Mouse (Mus musculus): ENCODE results near the gene Pid1. TPM values are rescaled to one million over a fixed set of nuclear protein-coding genes. Genes with fewer than 3 reads are reported as not detected.

Pid1 gene
- polyA plus RNA-seq, 1 experiment from 2014 or later = 84.9 TPM

GRCm38 (mm10) chr1:84077023-84077422, 287.0 kb downstream of the Pid1 start:
- DNase-seq (ENCODE audit: low spot score) (no peak), ATAC-seq (ENCODE audit: low FRiP score) (no peak)
- Histone ChIP-seq H3K4me3 (ENCODE audit: low read depth, low read length) (no peak overlapping the region), H3K9me3 (ENCODE audit: control insufficient read depth, low read length) (no peaks in the 10 kb centered on the region; the same call in 1 of the 2 replicates), H3K9ac (ENCODE audit: low read depth, low read length) (no peak overlapping the region), H3K27me3 (ENCODE audit: control insufficient read depth, insufficient read depth, low read length) (no peaks in the 10 kb centered on the region), H3K4me1 (replicated peaks; ENCODE audit: control insufficient read depth, insufficient read depth, low read length) (no peaks in the 10 kb centered on the region), H3K27ac (ENCODE audit: low read depth, low read length) (no peak overlapping the region), H3K4me2 (replicated peaks; ENCODE audit: low read depth, low read length) (no peak overlapping the region), H3K36me3 (ENCODE audit: control insufficient read depth, insufficient read depth, low read length) (no peaks in the 10 kb centered on the region)
- 63% methylated on average over 1 of the region's 1 CpGs for WGBS

GRCm38 (mm10) chr1:84056884-84057630, 306.9 kb downstream of the Pid1 start:
- no peak overlapping the region for H3K4me2 ChIP-seq (replicated peaks; ENCODE audit: low read depth, low read length)
- H3K9ac ChIP-seq (ENCODE audit: low read depth, low read length) = no peak overlapping the region
- ATAC-seq (ENCODE audit: low FRiP score) = 0 out of 2 replicates have a peak, but pooled peaks have one; percentile 45

GRCm38 (mm10) chr1:84056306-84056705, 307.7 kb downstream of the Pid1 start:
- H3K27ac ChIP-seq (ENCODE audit: low read depth, low read length) = 0 out of 2 replicates have a peak overlapping the region, but pooled peaks have one; percentile 30
- DNase-seq (ENCODE audit: low spot score) = no peak
- 62% methylated on average over 1 of the region's 1 CpGs for WGBS

More at GRCm38 (mm10) chr1:84056884-84057630, 306.9 kb downstream of the Pid1 start:
- Histone ChIP-seq H3K27me3 (ENCODE audit: control insufficient read depth, insufficient read depth, low read length) (no peaks in the 10 kb centered on the region), H3K27ac (ENCODE audit: low read depth, low read length) (0 out of 2 replicates have a peak overlapping the region, but pooled peaks have one; percentile 30), H3K36me3 (ENCODE audit: control insufficient read depth, insufficient read depth, low read length) (no peaks in the 10 kb centered on the region), H3K4me3 (ENCODE audit: low read depth, low read length) (no peak overlapping the region), H3K9me3 (ENCODE audit: control insufficient read depth, low read length) (no peaks in the 10 kb centered on the region), H3K4me1 (replicated peaks; ENCODE audit: control insufficient read depth, insufficient read depth, low read length) (no peaks in the 10 kb centered on the region)
- no peak for DNase-seq (ENCODE audit: low spot score)
- 77% methylated on average over 5 of the region's 5 CpGs for WGBS

GRCm38 (mm10) chr1:84025746-84026145, 338.2 kb downstream of the Pid1 start:
- no peak overlapping the region for H3K4me3 ChIP-seq (ENCODE audit: low read depth, low read length)
- 88% methylated on average over 1 of the region's 1 CpGs for WGBS
- no peak for DNase-seq (ENCODE audit: low spot score)
- H3K9me3 ChIP-seq (ENCODE audit: control insufficient read depth, low read length) = no peaks in the 10 kb centered on the region
- H3K4me2 ChIP-seq (replicated peaks; ENCODE audit: low read depth, low read length) = no peak overlapping the region
- no peaks in the 10 kb centered on the region for H3K36me3 ChIP-seq (ENCODE audit: control insufficient read depth, insufficient read depth, low read length)
- ATAC-seq (ENCODE audit: low FRiP score) = no peak
- no peak overlapping the region for H3K27ac ChIP-seq (ENCODE audit: low read depth, low read length)
- H3K4me1 ChIP-seq (replicated peaks; ENCODE audit: control insufficient read depth, insufficient read depth, low read length) = no peaks in the 10 kb centered on the region
- no peak overlapping the region for H3K9ac ChIP-seq (ENCODE audit: low read depth, low read length)
- H3K27me3 ChIP-seq (ENCODE audit: control insufficient read depth, insufficient read depth, low read length) = no peaks in the 10 kb centered on the region

More at GRCm38 (mm10) chr1:84056306-84056705, 307.7 kb downstream of the Pid1 start:
- no peaks in the 10 kb centered on the region for H3K36me3 ChIP-seq (ENCODE audit: control insufficient read depth, insufficient read depth, low read length)
- ATAC-seq (ENCODE audit: low FRiP score) = no peak
- no peak overlapping the region for H3K4me2 ChIP-seq (replicated peaks; ENCODE audit: low read depth, low read length)
- H3K27me3 ChIP-seq (ENCODE audit: control insufficient read depth, insufficient read depth, low read length) = no peaks in the 10 kb centered on the region
- no peak overlapping the region for H3K9ac ChIP-seq (ENCODE audit: low read depth, low read length)
- H3K4me3 ChIP-seq (ENCODE audit: low read depth, low read length) = no peak overlapping the region
- no peaks in the 10 kb centered on the region for H3K4me1 ChIP-seq (replicated peaks; ENCODE audit: control insufficient read depth, insufficient read depth, low read length)
- H3K9me3 ChIP-seq (ENCODE audit: control insufficient read depth, low read length) = no peaks in the 10 kb centered on the region

- H3K27me3 ChIP-seq (ENCODE audit: control insufficient read depth, insufficient read depth, low read length) = no peaks in the 10 kb centered on the region
- ATAC-seq (ENCODE audit: low FRiP score) (no peak), DNase-seq (ENCODE audit: low spot score) (no peak)
- no peaks in the 10 kb centered on the region for H3K36me3 ChIP-seq (ENCODE audit: control insufficient read depth, insufficient read depth, low read length)
- no peak overlapping the region for H3K4me2 ChIP-seq (replicated peaks; ENCODE audit: low read depth, low read length)
- H3K4me3 ChIP-seq (ENCODE audit: low read depth, low read length) = no peak overlapping the region
- no peak overlapping the region for H3K27ac ChIP-seq (ENCODE audit: low read depth, low read length)
- H3K9me3 ChIP-seq (ENCODE audit: control insufficient read depth, low read length) = no peaks in the 10 kb centered on the region
- no peaks in the 10 kb centered on the region for H3K4me1 ChIP-seq (replicated peaks; ENCODE audit: control insufficient read depth, insufficient read depth, low read length)
- 73% methylated on average over 4 of the region's 4 CpGs for WGBS
- H3K9ac ChIP-seq (ENCODE audit: low read depth, low read length) = no peak overlapping the region
Measured at GRCm38 (mm10) chr1:84012871-84013375, 351.1 kb downstream of the Pid1 start.

- H3K36me3 ChIP-seq (ENCODE audit: control insufficient read depth, insufficient read depth, low read length) = no peaks in the 10 kb centered on the region
- no peak for DNase-seq (ENCODE audit: low spot score)
Measured at GRCm38 (mm10) chr1:84002630-84003029, 361.4 kb downstream of the Pid1 start.

More at GRCm38 (mm10) chr1:84002630-84003029, 361.4 kb downstream of the Pid1 start:
- Histone ChIP-seq H3K9me3 (ENCODE audit: control insufficient read depth, low read length) (no peaks in the 10 kb centered on the region), H3K4me2 (replicated peaks; ENCODE audit: low read depth, low read length) (no peak overlapping the region), H3K4me1 (replicated peaks; ENCODE audit: control insufficient read depth, insufficient read depth, low read length) (no peaks in the 10 kb centered on the region), H3K9ac (ENCODE audit: low read depth, low read length) (no peak overlapping the region), H3K27me3 (ENCODE audit: control insufficient read depth, insufficient read depth, low read length) (no peaks in the 10 kb centered on the region), H3K4me3 (ENCODE audit: low read depth, low read length) (no peak overlapping the region), H3K27ac (ENCODE audit: low read depth, low read length) (no peak overlapping the region)
- 90% methylated on average over 4 of the region's 4 CpGs for WGBS
- no peak for ATAC-seq (ENCODE audit: low FRiP score)

Data from hindbrain, embryonic 11.5 days (tissue).